Mouse (Mus musculus): ENCODE measurements around the gene Nfkbil1. TPM values are rescaled to one million over a fixed set of nuclear protein-coding genes. Genes with fewer than 3 reads are reported as not detected.

The Nfkbil1 gene
- polyA plus RNA-seq, 1 experiment from 2014 or later = 9.8 TPM

- peak within 1 kb of the TSS; percentile 96 for H3K27ac ChIP-seq (ENCODE audit: poor library complexity, severe bottlenecking)
- WGBS = 62% methylated on average over 18 of the region's 18 CpGs
- no peaks in the 10 kb centered on the region for H3K27me3 ChIP-seq (replicated peaks)
- H3K4me3 ChIP-seq = peak within 1 kb of the TSS; percentile 70
- ATAC-seq (ENCODE audit: insufficient number of reproducible peaks, low FRiP score) = no peak
- peaks cover 31% of the 10 kb centered on the region for H3K4me1 ChIP-seq (replicated peaks)
- H3K9me3 ChIP-seq (replicated peaks) = no peaks in the 10 kb centered on the region
- peak within 1 kb of the TSS; percentile 96 for H3K9ac ChIP-seq
- peak within 1 kb of the TSS; percentile 89 for H3K4me2 ChIP-seq
- peaks cover 34% of the 10 kb centered on the region for H3K36me3 ChIP-seq
These were observed 2.2 kb downstream of the Nfkbil1 start, which contains the start of gene Atp6v1g2 for GRCm38 (mm10) chr17:35233114-35233980. Gene Atp6v1g2 (plus strand): TSS chr17:35233660.

GRCm38 (mm10) chr17:35232659-35233058 lies 2.9 kb downstream of the Nfkbil1 start:
- Histone ChIP-seq H3K36me3 (peaks cover 41% of the 10 kb centered on the region), H3K27ac (ENCODE audit: poor library complexity, severe bottlenecking) (peak overlapping the region; percentile 96; the same call in 1 of the 2 replicates), H3K4me3 (no peak overlapping the region), H3K4me2 (no peak overlapping the region), H3K9me3 (replicated peaks) (no peaks in the 10 kb centered on the region), H3K27me3 (replicated peaks) (no peaks in the 10 kb centered on the region), H3K4me1 (replicated peaks) (peaks cover 31% of the 10 kb centered on the region), H3K9ac (0 out of 2 replicates have a peak overlapping the region, but pooled peaks have one; percentile 7)
- WGBS = 84% methylated on average over 5 of the region's 5 CpGs
- ATAC-seq (ENCODE audit: insufficient number of reproducible peaks, low FRiP score) = no peak

- Histone ChIP-seq H3K9ac (no peak overlapping the region), H3K4me1 (replicated peaks) (peaks cover 31% of the 10 kb centered on the region), H3K27ac (ENCODE audit: poor library complexity, severe bottlenecking) (no peak overlapping the region), H3K4me2 (0 out of 2 replicates have a peak overlapping the region, but pooled peaks have one; percentile 2), H3K27me3 (replicated peaks) (no peaks in the 10 kb centered on the region), H3K4me3 (no peak overlapping the region), H3K9me3 (replicated peaks) (no peaks in the 10 kb centered on the region), H3K36me3 (peaks cover 45% of the 10 kb centered on the region)
- WGBS = 14% methylated on average over 12 of the region's 12 CpGs
- ATAC-seq (ENCODE audit: insufficient number of reproducible peaks, low FRiP score) = no peak
These were observed 3.5 kb downstream of the Nfkbil1 start for GRCm38 (mm10) chr17:35232043-35232442.

GRCm38 (mm10) chr17:35231022-35231421 lies 4.6 kb downstream of the Nfkbil1 start:
- Histone ChIP-seq H3K4me3 (no peak overlapping the region), H3K9ac (no peak overlapping the region), H3K27me3 (replicated peaks) (no peaks in the 10 kb centered on the region), H3K27ac (ENCODE audit: poor library complexity, severe bottlenecking) (no peak overlapping the region), H3K36me3 (peaks cover 50% of the 10 kb centered on the region), H3K9me3 (replicated peaks) (no peaks in the 10 kb centered on the region), H3K4me2 (no peak overlapping the region), H3K4me1 (replicated peaks) (peaks cover 30% of the 10 kb centered on the region)
- WGBS = 90% methylated on average over 10 of the region's 10 CpGs
- no peak for ATAC-seq (ENCODE audit: insufficient number of reproducible peaks, low FRiP score)

GRCm38 (mm10) chr17:35226561-35227046 lies 9.0 kb downstream of the Nfkbil1 start:
- H3K27ac ChIP-seq (ENCODE audit: poor library complexity, severe bottlenecking) = no peak overlapping the region
- 75% methylated on average over 14 of the region's 14 CpGs for WGBS

GRCm38 (mm10) chr17:35225456-35225855 lies 10.1 kb downstream of the Nfkbil1 start:
- H3K4me3 ChIP-seq = no peak overlapping the region
- no peaks in the 10 kb centered on the region for H3K9me3 ChIP-seq (replicated peaks)
- peaks cover 62% of the 10 kb centered on the region for H3K36me3 ChIP-seq
- WGBS = 90% methylated on average over 5 of the region's 5 CpGs
- no peak overlapping the region for H3K9ac ChIP-seq
- H3K27me3 ChIP-seq (replicated peaks) = no peaks in the 10 kb centered on the region
- no peak overlapping the region for H3K4me2 ChIP-seq
- ATAC-seq (ENCODE audit: insufficient number of reproducible peaks, low FRiP score) = no peak
- peaks cover 11% of the 10 kb centered on the region for H3K4me1 ChIP-seq (replicated peaks)
- no peak overlapping the region for H3K27ac ChIP-seq (ENCODE audit: poor library complexity, severe bottlenecking)

More at GRCm38 (mm10) chr17:35226561-35227046, 9.0 kb downstream of the Nfkbil1 start:
- H3K9me3 ChIP-seq (replicated peaks) = no peaks in the 10 kb centered on the region
- H3K4me2 ChIP-seq = no peak overlapping the region
- ATAC-seq (ENCODE audit: insufficient number of reproducible peaks, low FRiP score) = no peak
- H3K4me1 ChIP-seq (replicated peaks) = peaks cover 10% of the 10 kb centered on the region; the same call in 1 of the 2 replicates
- peaks cover 66% of the 10 kb centered on the region for H3K36me3 ChIP-seq
- no peak overlapping the region for H3K4me3 ChIP-seq
- H3K27me3 ChIP-seq (replicated peaks) = no peaks in the 10 kb centered on the region
- no peak overlapping the region for H3K9ac ChIP-seq

GRCm38 (mm10) chr17:35224641-35225040 lies 11.0 kb downstream of the Nfkbil1 start:
- H3K9ac ChIP-seq = no peak overlapping the region
- H3K4me3 ChIP-seq = no peak overlapping the region
- no peak overlapping the region for H3K27ac ChIP-seq (ENCODE audit: poor library complexity, severe bottlenecking)
- no peaks in the 10 kb centered on the region for H3K27me3 ChIP-seq (replicated peaks)
- H3K4me2 ChIP-seq = no peak overlapping the region
- 91% methylated on average over 4 of the region's 4 CpGs for WGBS
- no peak for ATAC-seq (ENCODE audit: insufficient number of reproducible peaks, low FRiP score)
- H3K4me1 ChIP-seq (replicated peaks) = peaks cover 19% of the 10 kb centered on the region
- H3K36me3 ChIP-seq = peaks cover 64% of the 10 kb centered on the region
- no peaks in the 10 kb centered on the region for H3K9me3 ChIP-seq (replicated peaks)

- H3K27ac ChIP-seq (ENCODE audit: poor library complexity, severe bottlenecking) = 0 out of 2 replicates have a peak overlapping the region, but pooled peaks have one; percentile 16
- 0 out of 2 replicates have a peak overlapping the region, but pooled peaks have one; percentile 1 for H3K9ac ChIP-seq
- H3K4me2 ChIP-seq = no peak overlapping the region
- WGBS = 61% methylated on average over 6 of the region's 6 CpGs
- H3K9me3 ChIP-seq (replicated peaks) = no peaks in the 10 kb centered on the region
- H3K36me3 ChIP-seq = peaks cover 42% of the 10 kb centered on the region
- H3K4me1 ChIP-seq (replicated peaks) = peaks cover 23% of the 10 kb centered on the region
- no peaks in the 10 kb centered on the region for H3K27me3 ChIP-seq (replicated peaks)
- ATAC-seq (ENCODE audit: insufficient number of reproducible peaks, low FRiP score) = no peak
- no peak overlapping the region for H3K4me3 ChIP-seq
These were observed 13.3 kb downstream of the Nfkbil1 start for GRCm38 (mm10) chr17:35222299-35222698.

GRCm38 (mm10) chr17:35220156-35220952 lies 15.2 kb downstream of the Nfkbil1 start, which contains the start of gene Gm16181:
Gene Gm16181 (plus strand): TSS chr17:35220834.
- 75% methylated on average over 28 of the region's 28 CpGs for WGBS
- Histone ChIP-seq H3K27ac (ENCODE audit: poor library complexity, severe bottlenecking) (peak within 1 kb of the TSS; percentile 69; the same call in 1 of the 2 replicates), H3K4me2 (no peak within 1 kb of the TSS), H3K4me1 (replicated peaks) (peaks cover 21% of the 10 kb centered on the region), H3K9me3 (replicated peaks) (no peaks in the 10 kb centered on the region), H3K4me3 (no peak within 1 kb of the TSS), H3K27me3 (replicated peaks) (no peaks in the 10 kb centered on the region), H3K9ac (no peak within 1 kb of the TSS), H3K36me3 (peaks cover 35% of the 10 kb centered on the region)
- no peak for ATAC-seq (ENCODE audit: insufficient number of reproducible peaks, low FRiP score)

- Histone ChIP-seq H3K27ac (ENCODE audit: poor library complexity, severe bottlenecking) (peak overlapping the region; percentile 69), H3K4me3 (no peak overlapping the region), H3K36me3 (peaks cover 29% of the 10 kb centered on the region), H3K27me3 (replicated peaks) (no peaks in the 10 kb centered on the region), H3K4me2 (no peak overlapping the region), H3K9me3 (replicated peaks) (no peaks in the 10 kb centered on the region), H3K4me1 (replicated peaks) (peaks cover 21% of the 10 kb centered on the region), H3K9ac (no peak overlapping the region)
- WGBS = 57% methylated on average over 6 of the region's 6 CpGs
- ATAC-seq (ENCODE audit: insufficient number of reproducible peaks, low FRiP score) = no peak
These were observed 16.0 kb downstream of the Nfkbil1 start for GRCm38 (mm10) chr17:35219601-35220041.

Measured in heart, embryonic 12.5 days (tissue).